Mouse (Mus musculus): Measurements from ENCODE around the gene Rad50. TPM values are rescaled to one million over a fixed set of nuclear protein-coding genes. Genes with fewer than 3 reads are reported as not detected.

The Rad50 gene
- polyA plus RNA-seq, 1 experiment from 2014 or later: 29.5 TPM

GRCm38 (mm10) chr11:53720715-53721114 lies 13.6 kb upstream of the Rad50 start, which contains the start of gene Il5:
Gene Il5 (plus strand): TSS chr11:53720794.
- no peak for DNase-seq (ENCODE audit: low spot score)
- WGBS: 81% methylated on average over 6 of the region's 6 CpGs
- no peak for ATAC-seq (replicated peaks; ENCODE audit: low FRiP score, low TSS enrichment, low read depth)
- Histone ChIP-seq H3K27ac (ENCODE audit: low read depth) (no peak within 1 kb of the TSS), H3K27me3 (replicated peaks; ENCODE audit: control insufficient read depth, insufficient read depth, low read length) (no peaks in the 10 kb centered on the region), H3K4me2 (ENCODE audit: low read length) (no peak within 1 kb of the TSS), H3K9me3 (ENCODE audit: control insufficient read depth, low read length) (no peaks in the 10 kb centered on the region), H3K4me3 (ENCODE audit: low read depth, low read length) (no peak within 1 kb of the TSS), H3K9ac (ENCODE audit: low read length) (no peak within 1 kb of the TSS), H3K4me1 (replicated peaks; ENCODE audit: control insufficient read depth, insufficient read depth, low read length) (no peaks in the 10 kb centered on the region), H3K36me3 (ENCODE audit: control insufficient read depth, insufficient read depth, low read length) (no peaks in the 10 kb centered on the region)

- Histone ChIP-seq H3K9me3 (ENCODE audit: control insufficient read depth, low read length) (no peaks in the 10 kb centered on the region), H3K27me3 (replicated peaks; ENCODE audit: control insufficient read depth, insufficient read depth, low read length) (no peaks in the 10 kb centered on the region), H3K4me3 (ENCODE audit: low read depth, low read length) (no peak overlapping the region), H3K4me2 (ENCODE audit: low read length) (no peak overlapping the region), H3K27ac (ENCODE audit: low read depth) (no peak overlapping the region), H3K36me3 (ENCODE audit: control insufficient read depth, insufficient read depth, low read length) (no peaks in the 10 kb centered on the region), H3K9ac (ENCODE audit: low read length) (no peak overlapping the region), H3K4me1 (replicated peaks; ENCODE audit: control insufficient read depth, insufficient read depth, low read length) (no peaks in the 10 kb centered on the region)
- 89% methylated on average over 1 of the region's 1 CpGs for WGBS
- ATAC-seq (replicated peaks; ENCODE audit: low FRiP score, low TSS enrichment, low read depth): no peak
- no peak for DNase-seq (ENCODE audit: low spot score)
Observed at GRCm38 (mm10) chr11:53719701-53720100, 12.6 kb upstream of the Rad50 start.

DNA sequence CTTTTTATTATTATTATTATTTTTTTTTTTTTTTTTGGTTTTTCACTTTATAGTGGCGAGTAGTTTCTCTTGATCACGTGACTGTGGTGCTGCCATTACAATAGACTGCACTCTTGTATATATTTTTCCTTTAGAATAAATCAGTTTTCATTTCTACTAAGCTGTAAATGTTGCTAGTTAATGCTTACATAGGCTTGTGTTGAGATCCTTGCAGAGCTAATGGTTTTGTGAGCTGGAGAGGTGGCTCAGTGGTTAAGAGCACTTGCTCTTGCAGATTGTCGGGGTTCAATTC lies 545 bp upstream of the Rad50 start:
- Histone ChIP-seq H3K9ac (ENCODE audit: low read length) (peak overlapping the region; percentile 83; the same call in 1 of the 2 replicates), H3K9me3 (ENCODE audit: control insufficient read depth, low read length) (no peaks in the 10 kb centered on the region), H3K36me3 (ENCODE audit: control insufficient read depth, insufficient read depth, low read length) (peaks cover 5% of the 10 kb centered on the region; the same call in 1 of the 2 replicates), H3K4me3 (ENCODE audit: low read depth, low read length) (peak overlapping the region; percentile 79), H3K4me1 (replicated peaks; ENCODE audit: control insufficient read depth, insufficient read depth, low read length) (peaks cover 5% of the 10 kb centered on the region), H3K4me2 (ENCODE audit: low read length) (peak overlapping the region; percentile 83), H3K27me3 (replicated peaks; ENCODE audit: control insufficient read depth, insufficient read depth, low read length) (no peaks in the 10 kb centered on the region), H3K27ac (ENCODE audit: low read depth) (peak overlapping the region; percentile 89; the same call in 1 of the 2 replicates)
- no peak for DNase-seq (ENCODE audit: low spot score)
- ATAC-seq (replicated peaks; ENCODE audit: low FRiP score, low TSS enrichment, low read depth): no peak
- 80% methylated on average over 3 of the region's 3 CpGs for WGBS

DNA sequence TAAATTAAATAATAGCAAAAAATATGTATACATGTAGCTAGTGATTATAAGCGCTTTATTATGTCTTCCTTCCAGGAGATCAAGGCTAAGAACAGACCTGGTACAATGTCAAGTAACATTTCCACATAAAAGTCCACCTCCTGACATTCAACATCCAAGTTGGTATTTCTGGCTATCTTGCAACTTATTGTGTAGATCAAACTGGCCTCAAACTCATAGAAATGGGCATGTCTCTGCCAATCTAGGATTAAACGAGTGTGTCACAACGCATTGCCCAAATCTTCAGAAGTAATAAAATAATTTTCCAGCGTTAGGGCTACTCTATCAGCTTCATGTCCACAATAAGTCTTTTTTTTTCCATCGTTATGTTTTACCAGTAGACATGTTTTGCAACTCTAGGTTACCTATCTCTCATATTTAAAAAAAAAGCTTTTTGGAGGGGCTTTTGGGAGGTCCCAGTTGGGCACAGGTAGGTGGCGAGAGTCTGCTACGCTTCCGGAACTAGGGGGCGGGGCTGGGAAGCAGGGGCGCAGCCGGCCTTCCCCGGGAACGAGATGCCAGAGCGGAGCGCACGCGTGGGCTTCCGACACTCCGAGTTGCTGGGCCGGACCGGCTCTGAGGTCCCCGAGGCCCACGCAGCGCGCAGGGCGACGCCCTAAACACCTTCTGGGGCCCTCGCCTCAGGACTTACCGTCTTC lies 734 bp downstream of the Rad50 start:
- Histone ChIP-seq H3K9me3 (ENCODE audit: control insufficient read depth, low read length) (no peaks in the 10 kb centered on the region), H3K27ac (ENCODE audit: low read depth) (peak overlapping the region; percentile 89), H3K36me3 (ENCODE audit: control insufficient read depth, insufficient read depth, low read length) (peaks cover 15% of the 10 kb centered on the region), H3K4me1 (replicated peaks; ENCODE audit: control insufficient read depth, insufficient read depth, low read length) (peaks cover 5% of the 10 kb centered on the region), H3K9ac (ENCODE audit: low read length) (peak overlapping the region; percentile 83), H3K4me3 (ENCODE audit: low read depth, low read length) (peak overlapping the region; percentile 79), H3K27me3 (replicated peaks; ENCODE audit: control insufficient read depth, insufficient read depth, low read length) (no peaks in the 10 kb centered on the region), H3K4me2 (ENCODE audit: low read length) (peak overlapping the region; percentile 83)
- ATAC-seq (replicated peaks; ENCODE audit: low FRiP score, low TSS enrichment, low read depth) (peak; percentile 79), DNase-seq (ENCODE audit: low spot score) (no peak)
- WGBS: 7% methylated on average over 29 of the region's 29 CpGs

DNA sequence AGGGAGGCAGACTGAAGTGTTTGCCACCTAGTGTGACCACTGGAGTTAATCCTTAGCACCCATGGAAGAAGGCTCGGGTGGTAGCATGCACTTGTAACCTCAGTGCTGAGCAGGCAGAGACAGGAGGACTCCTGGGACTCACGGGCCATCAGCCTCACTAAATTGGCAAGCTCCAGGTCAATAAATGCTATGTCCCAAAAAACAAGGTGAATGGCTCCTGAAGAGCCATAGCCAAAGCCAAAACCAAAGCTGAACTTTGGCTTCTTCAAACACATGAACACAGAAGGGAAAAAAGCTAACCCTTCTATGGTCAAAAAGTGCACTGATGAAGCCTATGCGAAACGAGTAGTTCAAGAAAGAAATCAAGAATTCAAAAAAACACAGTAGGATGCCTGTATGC lies 7.8 kb downstream of the Rad50 start:
- no peaks in the 10 kb centered on the region for H3K9me3 ChIP-seq (ENCODE audit: control insufficient read depth, low read length)
- ATAC-seq (replicated peaks; ENCODE audit: low FRiP score, low TSS enrichment, low read depth) (no peak), DNase-seq (ENCODE audit: low spot score) (no peak)
- H3K4me2 ChIP-seq (ENCODE audit: low read length): no peak overlapping the region
- WGBS: 85% methylated on average over 4 of the region's 4 CpGs
- no peak overlapping the region for H3K4me3 ChIP-seq (ENCODE audit: low read depth, low read length)
- no peak overlapping the region for H3K27ac ChIP-seq (ENCODE audit: low read depth)
- H3K36me3 ChIP-seq (ENCODE audit: control insufficient read depth, insufficient read depth, low read length): peaks cover 64% of the 10 kb centered on the region
- H3K9ac ChIP-seq (ENCODE audit: low read length): no peak overlapping the region
- H3K27me3 ChIP-seq (replicated peaks; ENCODE audit: control insufficient read depth, insufficient read depth, low read length): no peaks in the 10 kb centered on the region
- no peaks in the 10 kb centered on the region for H3K4me1 ChIP-seq (replicated peaks; ENCODE audit: control insufficient read depth, insufficient read depth, low read length)

DNA sequence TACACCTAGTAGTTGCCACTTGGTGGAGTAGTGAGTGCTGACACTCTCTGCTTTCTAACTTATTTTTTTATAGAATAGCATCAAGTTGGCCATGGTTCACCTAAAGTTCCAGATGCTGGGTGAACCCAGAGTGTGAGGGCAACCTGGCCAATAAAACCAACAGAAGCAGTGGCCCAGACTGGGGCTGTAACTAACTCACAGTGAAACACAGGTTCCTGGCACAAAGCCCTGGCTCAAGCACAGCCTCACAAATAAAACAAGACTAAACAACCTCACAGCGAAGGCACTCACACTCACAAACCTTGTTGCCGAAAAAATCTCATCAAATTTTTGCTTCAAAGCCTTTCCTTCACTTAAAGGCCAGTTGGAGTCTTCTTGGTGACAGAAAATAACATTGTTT lies 8.6 kb downstream of the Rad50 start:
- H3K4me1 ChIP-seq (replicated peaks; ENCODE audit: control insufficient read depth, insufficient read depth, low read length): no peaks in the 10 kb centered on the region
- H3K27me3 ChIP-seq (replicated peaks; ENCODE audit: control insufficient read depth, insufficient read depth, low read length): no peaks in the 10 kb centered on the region
- H3K4me3 ChIP-seq (ENCODE audit: low read depth, low read length): no peak overlapping the region
- ATAC-seq (replicated peaks; ENCODE audit: low FRiP score, low TSS enrichment, low read depth): no peak
- H3K27ac ChIP-seq (ENCODE audit: low read depth): no peak overlapping the region
- H3K9me3 ChIP-seq (ENCODE audit: control insufficient read depth, low read length): no peaks in the 10 kb centered on the region
- no peak for DNase-seq (ENCODE audit: low spot score)
- peaks cover 71% of the 10 kb centered on the region for H3K36me3 ChIP-seq (ENCODE audit: control insufficient read depth, insufficient read depth, low read length)
- WGBS: 93% methylated on average over 2 of the region's 2 CpGs
- H3K9ac ChIP-seq (ENCODE audit: low read length): no peak overlapping the region
- no peak overlapping the region for H3K4me2 ChIP-seq (ENCODE audit: low read length)

DNA sequence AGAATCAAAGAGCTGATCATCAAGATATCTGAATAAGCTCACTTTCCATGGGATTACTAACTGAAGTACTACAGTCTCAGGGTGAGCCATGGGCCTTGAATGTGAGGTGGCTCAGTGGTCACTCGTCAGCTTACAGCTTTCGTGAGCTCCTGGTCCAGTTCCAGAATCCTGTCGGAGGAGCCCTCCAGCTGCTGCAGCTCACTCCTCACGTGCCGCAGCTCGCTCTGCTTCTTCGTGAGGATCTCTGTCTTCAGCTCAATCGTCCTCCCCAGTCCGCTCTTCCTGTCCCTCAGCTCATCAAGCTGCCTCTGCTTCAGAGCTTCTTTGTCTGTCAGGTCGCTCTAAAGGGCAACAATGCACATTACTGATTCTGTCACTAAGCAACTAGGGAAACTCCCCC lies 15.1 kb downstream of the Rad50 start:
- Histone ChIP-seq H3K27me3 (replicated peaks; ENCODE audit: control insufficient read depth, insufficient read depth, low read length) (no peaks in the 10 kb centered on the region), H3K4me1 (replicated peaks; ENCODE audit: control insufficient read depth, insufficient read depth, low read length) (no peaks in the 10 kb centered on the region), H3K9me3 (ENCODE audit: control insufficient read depth, low read length) (no peaks in the 10 kb centered on the region), H3K4me3 (ENCODE audit: low read depth, low read length) (no peak overlapping the region), H3K27ac (ENCODE audit: low read depth) (no peak overlapping the region), H3K9ac (ENCODE audit: low read length) (no peak overlapping the region), H3K36me3 (ENCODE audit: control insufficient read depth, insufficient read depth, low read length) (peaks cover 63% of the 10 kb centered on the region), H3K4me2 (ENCODE audit: low read length) (no peak overlapping the region)
- no peak for DNase-seq (ENCODE audit: low spot score)
- no peak for ATAC-seq (replicated peaks; ENCODE audit: low FRiP score, low TSS enrichment, low read depth)
- 68% methylated on average over 10 of the region's 10 CpGs for WGBS

- ATAC-seq (replicated peaks; ENCODE audit: low FRiP score, low TSS enrichment, low read depth): no peak
- H3K9me3 ChIP-seq (ENCODE audit: control insufficient read depth, low read length): no peaks in the 10 kb centered on the region
- no peak overlapping the region for H3K4me2 ChIP-seq (ENCODE audit: low read length)
- H3K27me3 ChIP-seq (replicated peaks; ENCODE audit: control insufficient read depth, insufficient read depth, low read length): no peaks in the 10 kb centered on the region
- H3K9ac ChIP-seq (ENCODE audit: low read length): no peak overlapping the region
- H3K4me3 ChIP-seq (ENCODE audit: low read depth, low read length): no peak overlapping the region
- no peak for DNase-seq (ENCODE audit: low spot score)
- no peaks in the 10 kb centered on the region for H3K4me1 ChIP-seq (replicated peaks; ENCODE audit: control insufficient read depth, insufficient read depth, low read length)
- H3K36me3 ChIP-seq (ENCODE audit: control insufficient read depth, insufficient read depth, low read length): peaks cover 52% of the 10 kb centered on the region
- 69% methylated on average over 9 of the region's 9 CpGs for WGBS
- no peak overlapping the region for H3K27ac ChIP-seq (ENCODE audit: low read depth)
Observed at GRCm38 (mm10) chr11:53682994-53683530, 24.1 kb downstream of the Rad50 start.

DNA sequence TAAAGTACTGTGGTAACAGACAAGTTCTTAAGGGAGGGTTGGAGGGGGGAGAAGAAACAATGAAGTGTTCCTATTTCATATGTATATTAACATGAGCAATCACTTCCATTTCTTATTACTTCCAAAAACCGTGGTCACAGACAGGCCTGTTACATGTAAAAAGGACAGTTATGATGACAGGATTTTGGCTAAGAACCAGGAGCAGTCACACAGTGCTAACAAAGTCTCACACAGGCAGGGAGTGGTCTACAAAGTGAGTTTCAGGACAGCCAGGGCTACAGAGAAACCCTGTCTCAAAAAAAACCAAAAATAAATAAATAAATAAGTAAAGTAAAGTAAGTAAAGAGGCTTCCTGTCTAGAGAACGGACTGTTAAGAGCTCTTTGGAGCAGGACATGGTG lies 24.9 kb downstream of the Rad50 start:
- H3K4me3 ChIP-seq (ENCODE audit: low read depth, low read length): no peak overlapping the region
- no peak overlapping the region for H3K4me2 ChIP-seq (ENCODE audit: low read length)

More for the DNA sequence above, 24.9 kb downstream of the Rad50 start:
- H3K9ac ChIP-seq (ENCODE audit: low read length): no peak overlapping the region
- no peaks in the 10 kb centered on the region for H3K4me1 ChIP-seq (replicated peaks; ENCODE audit: control insufficient read depth, insufficient read depth, low read length)
- ATAC-seq (replicated peaks; ENCODE audit: low FRiP score, low TSS enrichment, low read depth) (no peak), DNase-seq (ENCODE audit: low spot score) (no peak)
- H3K36me3 ChIP-seq (ENCODE audit: control insufficient read depth, insufficient read depth, low read length): peaks cover 52% of the 10 kb centered on the region
- WGBS: 47% methylated on average over 2 of the region's 2 CpGs
- H3K27me3 ChIP-seq (replicated peaks; ENCODE audit: control insufficient read depth, insufficient read depth, low read length): no peaks in the 10 kb centered on the region
- H3K27ac ChIP-seq (ENCODE audit: low read depth): no peak overlapping the region
- no peaks in the 10 kb centered on the region for H3K9me3 ChIP-seq (ENCODE audit: control insufficient read depth, low read length)
